Mouse (Mus musculus): ENCODE results near the gene Ephb4. TPM values are rescaled to one million over a fixed set of nuclear protein-coding genes. Genes with fewer than 3 reads are reported as not detected.
A peak's percentile ranks its signal among the peaks of the same experiment; 100 is the strongest.

The Ephb4 gene
- polyA plus RNA-seq, 1 experiment from 2014 or later, result 53.7 TPM

DNA sequence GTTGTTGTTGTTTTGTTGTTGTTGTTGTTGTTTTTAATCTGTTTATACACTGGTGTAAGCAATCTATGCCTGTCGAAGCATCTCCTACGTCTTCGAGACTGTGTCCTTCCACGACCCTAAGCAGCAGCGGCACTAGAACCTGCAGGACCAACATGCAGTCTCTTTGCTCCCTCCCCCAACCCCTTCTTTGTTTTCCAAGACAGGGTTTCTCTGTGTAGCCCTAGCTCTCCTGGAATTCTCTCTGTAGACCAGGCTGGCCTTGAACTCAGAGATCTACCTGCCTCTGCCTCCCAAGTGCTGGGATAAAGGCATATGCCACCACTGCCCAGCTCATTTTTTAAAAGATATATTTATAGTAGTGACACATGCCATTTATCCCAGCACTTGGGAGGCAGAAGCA is 6.5 kb upstream of the Ephb4 start:
- Histone ChIP-seq H3K27me3 (ENCODE audit: insufficient read depth, low read length) (no peaks in the 10 kb centered on the region), H3K9me3 (ENCODE audit: low read length) (no peaks in the 10 kb centered on the region), H3K4me1 (ENCODE audit: insufficient read depth, low read length) (peaks cover 42% of the 10 kb centered on the region), H3K36me3 (ENCODE audit: insufficient read depth, low read length) (no peaks in the 10 kb centered on the region), H3K4me3 (ENCODE audit: low read length) (no peak overlapping the region), H3K4me2 (replicated peaks; ENCODE audit: low read depth, low read length) (no peak overlapping the region), H3K27ac (ENCODE audit: low read length) (no peak overlapping the region), H3K9ac (replicated peaks; ENCODE audit: low read length) (no peak overlapping the region)
- WGBS, result 97% methylated on average over 5 of the region's 5 CpGs
- no peak for ATAC-seq (ENCODE audit: low FRiP score, low TSS enrichment)

DNA sequence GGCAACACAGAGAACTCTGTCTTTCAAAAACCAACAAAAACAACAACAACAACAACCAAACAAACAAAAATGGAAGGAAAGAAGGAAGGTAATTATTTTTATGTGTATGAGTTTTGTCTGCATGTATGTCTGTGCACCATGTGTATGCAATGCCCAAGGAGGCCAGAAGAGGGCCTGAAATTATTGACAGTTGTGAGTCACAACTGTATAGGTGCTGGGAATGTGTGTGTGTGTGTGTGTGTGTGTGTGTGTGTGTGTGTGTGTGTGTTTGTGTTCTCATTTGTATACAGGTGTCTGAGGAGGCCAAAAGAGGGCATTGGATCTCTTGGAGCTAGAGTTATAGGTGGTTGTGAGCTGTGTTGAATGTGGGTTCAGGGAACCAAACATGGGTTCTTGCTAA is 6.0 kb upstream of the Ephb4 start:
- H3K36me3 ChIP-seq (ENCODE audit: insufficient read depth, low read length), result no peaks in the 10 kb centered on the region
- no peak for ATAC-seq (ENCODE audit: low FRiP score, low TSS enrichment)
- no peak overlapping the region for H3K4me2 ChIP-seq (replicated peaks; ENCODE audit: low read depth, low read length)
- no peaks in the 10 kb centered on the region for H3K9me3 ChIP-seq (ENCODE audit: low read length)
- H3K27me3 ChIP-seq (ENCODE audit: insufficient read depth, low read length), result no peaks in the 10 kb centered on the region
- no peak overlapping the region for H3K4me3 ChIP-seq (ENCODE audit: low read length)
- no peak overlapping the region for H3K9ac ChIP-seq (replicated peaks; ENCODE audit: low read length)
- H3K4me1 ChIP-seq (ENCODE audit: insufficient read depth, low read length), result peaks cover 46% of the 10 kb centered on the region
- H3K27ac ChIP-seq (ENCODE audit: low read length), result no peak overlapping the region

DNA sequence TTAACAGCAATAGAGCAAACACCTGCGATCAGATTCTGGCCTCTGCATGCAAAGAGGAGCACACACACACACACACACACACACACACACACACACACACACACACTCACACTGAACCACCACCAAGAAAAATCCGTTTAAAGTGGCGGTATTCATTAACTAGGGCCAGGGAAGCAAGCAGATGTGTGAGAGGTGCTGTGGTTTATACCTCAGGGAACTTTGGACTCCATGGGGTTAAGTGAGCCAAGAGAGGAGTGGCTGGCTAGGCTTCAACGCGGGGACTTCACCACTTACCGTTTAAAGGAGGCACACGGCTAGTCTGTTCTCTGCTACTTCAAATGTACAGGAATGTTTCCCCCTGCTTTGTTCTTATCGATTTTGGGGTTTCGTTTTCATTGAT is 4.1 kb upstream of the Ephb4 start:
- Histone ChIP-seq H3K9ac (replicated peaks; ENCODE audit: low read length) (peak overlapping the region; percentile 30; the same call in 1 of the 2 replicates), H3K9me3 (ENCODE audit: low read length) (no peaks in the 10 kb centered on the region), H3K27me3 (ENCODE audit: insufficient read depth, low read length) (no peaks in the 10 kb centered on the region), H3K4me1 (ENCODE audit: insufficient read depth, low read length) (peaks cover 40% of the 10 kb centered on the region), H3K4me2 (replicated peaks; ENCODE audit: low read depth, low read length) (peak overlapping the region; percentile 32), H3K36me3 (ENCODE audit: insufficient read depth, low read length) (no peaks in the 10 kb centered on the region), H3K4me3 (ENCODE audit: low read length) (0 out of 2 replicates have a peak overlapping the region, but pooled peaks have one; percentile 8), H3K27ac (ENCODE audit: low read length) (peak overlapping the region; percentile 74)
- ATAC-seq (ENCODE audit: low FRiP score, low TSS enrichment), result no peak
- 16% methylated on average over 9 of the region's 9 CpGs for WGBS

DNA sequence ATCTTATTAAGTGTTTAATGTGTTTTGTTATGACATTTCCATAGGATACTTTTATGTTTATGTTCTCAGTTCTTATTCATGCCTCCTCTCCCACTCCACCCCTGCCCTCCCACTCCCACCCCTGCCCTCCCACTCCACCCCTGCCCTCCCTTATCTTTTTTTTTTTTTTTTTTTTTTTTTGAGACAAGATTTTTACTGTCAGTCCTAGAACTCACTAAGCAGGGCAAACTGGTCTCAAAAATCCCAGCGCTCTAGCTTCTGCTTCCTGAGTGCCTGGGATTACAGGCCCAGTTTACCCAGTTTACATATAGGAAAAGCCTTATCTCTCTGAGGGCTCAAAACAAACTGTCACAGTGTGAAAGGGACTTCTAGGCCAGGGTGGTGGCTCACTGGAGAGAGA is 3.5 kb upstream of the Ephb4 start:
- Histone ChIP-seq H3K27me3 (ENCODE audit: insufficient read depth, low read length) (no peaks in the 10 kb centered on the region), H3K9ac (replicated peaks; ENCODE audit: low read length) (peak overlapping the region; percentile 30; the same call in 1 of the 2 replicates), H3K27ac (ENCODE audit: low read length) (peak overlapping the region; percentile 74), H3K4me3 (ENCODE audit: low read length) (0 out of 2 replicates have a peak overlapping the region, but pooled peaks have one; percentile 8), H3K4me1 (ENCODE audit: insufficient read depth, low read length) (peaks cover 42% of the 10 kb centered on the region), H3K36me3 (ENCODE audit: insufficient read depth, low read length) (no peaks in the 10 kb centered on the region), H3K9me3 (ENCODE audit: low read length) (no peaks in the 10 kb centered on the region), H3K4me2 (replicated peaks; ENCODE audit: low read depth, low read length) (peak overlapping the region; percentile 32)
- ATAC-seq (ENCODE audit: low FRiP score, low TSS enrichment), result no peak
- WGBS, result 85% methylated on average over 1 of the region's 1 CpGs

- H3K4me1 ChIP-seq (ENCODE audit: insufficient read depth, low read length), result peaks cover 47% of the 10 kb centered on the region
- no peak overlapping the region for H3K4me3 ChIP-seq (ENCODE audit: low read length)
- no peaks in the 10 kb centered on the region for H3K36me3 ChIP-seq (ENCODE audit: insufficient read depth, low read length)
- no peaks in the 10 kb centered on the region for H3K9me3 ChIP-seq (ENCODE audit: low read length)
- peak overlapping the region; percentile 74 for H3K27ac ChIP-seq (ENCODE audit: low read length)
- H3K9ac ChIP-seq (replicated peaks; ENCODE audit: low read length), result no peak overlapping the region
- H3K27me3 ChIP-seq (ENCODE audit: insufficient read depth, low read length), result no peaks in the 10 kb centered on the region
- WGBS, result 84% methylated on average over 4 of the region's 4 CpGs
- H3K4me2 ChIP-seq (replicated peaks; ENCODE audit: low read depth, low read length), result no peak overlapping the region
- ATAC-seq (ENCODE audit: low FRiP score, low TSS enrichment), result no peak
Measured at GRCm38 (mm10) chr5:137346983-137347382, 2.9 kb upstream of the Ephb4 start.

DNA sequence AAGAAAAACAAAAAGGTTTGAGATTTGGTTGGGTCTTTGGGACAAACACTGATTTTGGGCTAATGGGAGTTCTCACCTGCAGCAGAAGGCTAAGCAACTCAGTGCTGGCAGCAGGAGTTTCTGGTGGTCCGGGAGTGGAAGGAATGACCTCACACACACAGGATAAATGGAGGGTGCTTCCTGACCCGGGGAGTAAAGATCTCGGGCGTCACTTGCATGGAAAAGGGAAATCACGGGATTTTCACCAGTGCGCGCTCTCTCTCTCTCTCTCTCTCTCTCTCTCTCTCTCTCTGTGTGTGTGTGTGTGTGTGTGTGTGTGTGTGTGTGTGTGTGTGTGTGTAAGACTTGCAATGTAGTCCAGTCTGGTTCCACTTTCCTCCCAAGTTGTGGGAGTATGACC is 2.1 kb upstream of the Ephb4 start:
- WGBS, result 7% methylated on average over 7 of the region's 7 CpGs
- Histone ChIP-seq H3K27ac (ENCODE audit: low read length) (peak overlapping the region; percentile 98), H3K9me3 (ENCODE audit: low read length) (no peaks in the 10 kb centered on the region), H3K4me2 (replicated peaks; ENCODE audit: low read depth, low read length) (peak overlapping the region; percentile 93), H3K27me3 (ENCODE audit: insufficient read depth, low read length) (no peaks in the 10 kb centered on the region), H3K4me3 (ENCODE audit: low read length) (peak overlapping the region; percentile 95), H3K36me3 (ENCODE audit: insufficient read depth, low read length) (no peaks in the 10 kb centered on the region), H3K9ac (replicated peaks; ENCODE audit: low read length) (peak overlapping the region; percentile 71), H3K4me1 (ENCODE audit: insufficient read depth, low read length) (peaks cover 53% of the 10 kb centered on the region)
- no peak for ATAC-seq (ENCODE audit: low FRiP score, low TSS enrichment)

DNA sequence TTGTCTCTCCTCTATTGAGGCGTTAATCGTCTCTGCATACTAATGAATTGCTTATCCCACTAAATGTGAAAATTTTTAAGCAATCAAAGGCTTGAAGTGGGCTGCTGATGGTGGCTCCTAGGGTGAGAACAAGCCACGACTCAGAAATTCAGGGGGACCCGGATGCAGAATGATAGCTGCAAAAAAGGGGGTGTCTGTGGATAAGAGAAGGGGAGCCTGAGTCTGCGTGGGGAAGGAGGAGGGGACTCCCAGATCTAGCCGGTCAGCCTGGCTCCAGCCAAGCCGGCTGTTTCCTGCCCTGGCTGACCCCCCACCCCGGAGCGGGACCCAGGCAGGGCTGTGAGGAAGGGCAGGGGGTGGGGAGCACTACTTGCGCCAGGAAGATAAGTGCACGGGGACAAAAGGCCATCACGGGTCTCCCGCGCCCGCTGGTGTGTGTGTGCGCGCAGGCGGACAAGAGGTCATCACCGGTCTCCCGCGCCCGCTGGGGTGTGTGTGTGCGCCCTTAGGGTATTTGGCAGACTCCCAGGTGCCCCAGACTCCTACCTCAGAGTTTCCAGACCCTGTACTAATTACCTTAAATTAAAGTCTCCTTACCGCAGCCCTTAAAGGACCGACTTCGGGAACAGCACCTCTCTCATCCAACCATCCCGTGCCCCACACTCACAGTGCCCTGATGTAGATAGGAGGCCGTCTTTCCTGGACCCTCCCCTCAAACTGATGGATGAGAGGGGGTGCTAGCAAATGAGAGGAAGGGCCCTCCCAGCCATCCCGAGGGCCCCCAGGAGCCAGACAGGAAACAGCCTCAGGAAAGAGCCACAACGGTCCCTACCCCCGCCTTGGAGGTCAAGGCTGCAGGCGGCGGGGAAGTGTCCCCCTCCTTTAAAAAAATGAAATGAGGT is 1.2 kb upstream of the Ephb4 start:
- no peaks in the 10 kb centered on the region for H3K9me3 ChIP-seq (ENCODE audit: low read length)
- peak overlapping the region; percentile 95 for H3K4me3 ChIP-seq (ENCODE audit: low read length)
- ATAC-seq (ENCODE audit: low FRiP score, low TSS enrichment), result peak; percentile 29
- no peaks in the 10 kb centered on the region for H3K27me3 ChIP-seq (ENCODE audit: insufficient read depth, low read length)
- H3K27ac ChIP-seq (ENCODE audit: low read length), result peak overlapping the region; percentile 98
- peaks cover 3% of the 10 kb centered on the region; the same call in 1 of the 2 replicates for H3K36me3 ChIP-seq (ENCODE audit: insufficient read depth, low read length)
- peak overlapping the region; percentile 93 for H3K4me2 ChIP-seq (replicated peaks; ENCODE audit: low read depth, low read length)
- peaks cover 58% of the 10 kb centered on the region for H3K4me1 ChIP-seq (ENCODE audit: insufficient read depth, low read length)
- WGBS, result 1% methylated on average over 33 of the region's 33 CpGs
- H3K9ac ChIP-seq (replicated peaks; ENCODE audit: low read length), result peak overlapping the region; percentile 71

DNA sequence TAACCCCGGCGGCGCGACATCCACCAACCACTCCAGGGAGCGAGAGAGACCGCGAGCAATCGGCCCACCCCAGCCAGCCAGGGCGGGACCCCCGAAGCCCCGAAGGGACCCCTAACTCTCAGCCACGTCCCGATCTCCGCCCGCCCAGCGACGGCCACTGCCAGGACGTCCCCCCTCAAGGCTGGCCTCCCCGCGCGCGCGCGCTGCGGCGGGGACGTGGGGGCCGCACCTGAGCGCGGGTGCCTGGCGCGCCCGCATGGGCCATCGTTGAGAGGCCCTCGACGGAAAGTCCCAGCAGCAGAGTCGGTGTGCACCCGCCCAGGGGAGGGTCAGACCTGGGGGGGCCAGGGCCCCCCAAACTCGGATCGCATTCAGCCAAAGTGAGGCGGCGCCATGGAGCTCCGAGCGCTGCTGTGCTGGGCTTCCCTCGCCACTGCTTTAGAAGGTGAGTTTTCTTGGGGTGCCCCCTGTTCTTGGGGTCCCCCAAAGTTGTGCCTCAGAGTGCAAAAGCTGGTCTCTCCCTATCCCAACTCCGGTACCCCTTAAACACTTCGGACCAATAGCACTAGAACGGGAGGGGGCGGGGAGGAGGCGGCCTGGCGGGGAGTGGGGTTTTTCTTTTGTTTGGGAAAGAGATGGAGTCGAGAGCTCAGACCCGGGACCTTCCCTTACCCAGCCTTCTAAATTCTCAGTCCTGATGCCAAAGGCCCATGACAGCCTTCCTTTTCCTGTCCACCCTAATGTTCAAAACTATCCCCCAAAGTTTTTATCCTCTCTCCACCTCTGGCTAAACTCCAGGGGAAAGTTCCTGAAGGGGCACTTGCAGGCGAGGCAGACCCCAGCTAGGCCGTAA is 522 bp downstream of the Ephb4 start:
- H3K27ac ChIP-seq (ENCODE audit: low read length), result peak overlapping the region; percentile 98
- ATAC-seq (ENCODE audit: low FRiP score, low TSS enrichment), result peak; percentile 58
- H3K9me3 ChIP-seq (ENCODE audit: low read length), result no peaks in the 10 kb centered on the region
- peak overlapping the region; percentile 95 for H3K4me3 ChIP-seq (ENCODE audit: low read length)
- peaks cover 58% of the 10 kb centered on the region for H3K4me1 ChIP-seq (ENCODE audit: insufficient read depth, low read length)
- peak overlapping the region; percentile 97 for H3K9ac ChIP-seq (replicated peaks; ENCODE audit: low read length)
- peak overlapping the region; percentile 93 for H3K4me2 ChIP-seq (replicated peaks; ENCODE audit: low read depth, low read length)
- under 1% methylated on average over 54 of the region's 55 CpGs for WGBS
- peaks cover 20% of the 10 kb centered on the region for H3K36me3 ChIP-seq (ENCODE audit: insufficient read depth, low read length)
- H3K27me3 ChIP-seq (ENCODE audit: insufficient read depth, low read length), result no peaks in the 10 kb centered on the region

DNA sequence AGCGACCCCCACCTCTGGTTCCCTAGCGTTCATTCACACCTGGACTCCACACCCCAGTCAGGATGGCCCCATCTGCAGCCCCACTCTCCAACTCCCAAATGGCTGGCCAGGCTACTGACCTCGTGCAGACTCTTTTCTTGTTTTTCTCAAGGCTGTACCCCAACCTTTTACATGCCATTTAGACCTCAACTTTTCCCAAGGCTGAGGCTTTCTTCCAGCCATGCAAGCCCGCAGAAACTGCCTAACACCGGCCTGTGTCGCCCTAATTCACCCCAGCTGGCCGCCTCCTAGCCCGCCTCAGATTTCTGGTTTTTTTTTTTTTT is 1.1 kb downstream of the Ephb4 start:
- H3K36me3 ChIP-seq (ENCODE audit: insufficient read depth, low read length), result peaks cover 26% of the 10 kb centered on the region
- no peaks in the 10 kb centered on the region for H3K9me3 ChIP-seq (ENCODE audit: low read length)
- H3K4me2 ChIP-seq (replicated peaks; ENCODE audit: low read depth, low read length), result peak overlapping the region; percentile 93
- peak overlapping the region; percentile 98 for H3K27ac ChIP-seq (ENCODE audit: low read length)
- ATAC-seq (ENCODE audit: low FRiP score, low TSS enrichment), result no peak
- H3K9ac ChIP-seq (replicated peaks; ENCODE audit: low read length), result peak overlapping the region; percentile 97
- under 1% methylated on average over 8 of the region's 8 CpGs for WGBS
- H3K27me3 ChIP-seq (ENCODE audit: insufficient read depth, low read length), result no peaks in the 10 kb centered on the region
- peaks cover 54% of the 10 kb centered on the region for H3K4me1 ChIP-seq (ENCODE audit: insufficient read depth, low read length)
- peak overlapping the region; percentile 95 for H3K4me3 ChIP-seq (ENCODE audit: low read length)

Measured in kidney, embryonic 16.5 days (tissue).